In genomic region chr3:95296103-95296469, GRCm38 (mm10) we compare ENCODE assay signal across 9 mouse cellular contexts. TPM values are rescaled to one million over a fixed set of nuclear protein-coding genes. Genes with fewer than 3 reads are reported as not detected.
DNase-seq lines count a peak whose midpoint lies in the region; ATAC-seq lines count a peak whose summit lies in the region.
"Had no signal": no experiment of that assay in that cellular context is flagged by ENCODE, and none has a peak within 500 bp of the region (broad histone marks: within the 10 kb centered on the region; RNA-seq: fewer than 3 reads in every experiment).

No protein-coding gene starts in this region.

- H3K27me3 ChIP-seq in heart, embryonic 11.5 days (ENCODE audit: control insufficient read depth, insufficient read depth, low read length) = no peaks in the 10 kb centered on the region
- H3K27me3 ChIP-seq in limb, embryonic 13.5 days = no peaks in the 10 kb centered on the region
- no peaks in the 10 kb centered on the region for H3K27me3 ChIP-seq in midbrain, embryonic 15.5 days (replicated peaks)

- H3K4me3 ChIP-seq in heart, embryonic 11.5 days (ENCODE audit: low read depth, low read length) = no peak overlapping the region
- no peak overlapping the region for H3K4me3 ChIP-seq in limb, embryonic 13.5 days
- no peak overlapping the region for H3K4me3 ChIP-seq in midbrain, embryonic 15.5 days

- peaks cover 8% of the 10 kb centered on the region for H3K36me3 ChIP-seq in heart, embryonic 11.5 days (ENCODE audit: control insufficient read depth, insufficient read depth, low read length)
- H3K36me3 ChIP-seq in limb, embryonic 13.5 days = peaks cover 61% of the 10 kb centered on the region
- H3K36me3 ChIP-seq in midbrain, embryonic 15.5 days (replicated peaks) = peaks cover 15% of the 10 kb centered on the region

- no peaks in the 10 kb centered on the region for H3K4me1 ChIP-seq in heart, embryonic 11.5 days (ENCODE audit: control insufficient read depth, insufficient read depth, low read length)
- peaks cover 10% of the 10 kb centered on the region; the same call in 1 of the 2 replicates for H3K4me1 ChIP-seq in limb, embryonic 13.5 days
- no peaks in the 10 kb centered on the region for H3K4me1 ChIP-seq in midbrain, embryonic 15.5 days

- H3K9me3 ChIP-seq in heart, embryonic 11.5 days (replicated peaks; ENCODE audit: control insufficient read depth, low read length) = no peaks in the 10 kb centered on the region
- H3K9me3 ChIP-seq in limb, embryonic 13.5 days = no peaks in the 10 kb centered on the region
- no peaks in the 10 kb centered on the region for H3K9me3 ChIP-seq in midbrain, embryonic 15.5 days

- no peak overlapping the region for H3K9ac ChIP-seq in heart, embryonic 11.5 days (ENCODE audit: low read depth, low read length)
- H3K9ac ChIP-seq in limb, embryonic 13.5 days = no peak overlapping the region
- no peak overlapping the region for H3K9ac ChIP-seq in midbrain, embryonic 15.5 days

- peak; percentile 66 for DNase-seq in adrenal gland, postnatal 10 days
- no peak for DNase-seq in adrenal gland, adult 18-20 months (ENCODE audit: low spot score in 2 of 2)
- peak; percentile 28 to 72 for DNase-seq in spleen, postnatal 10 days (ENCODE audit: low spot score in 2 of 2)
- no peak for DNase-seq in spleen, postnatal 36 days (ENCODE audit: low spot score in 2 of 2)
- no peak for DNase-seq in gastrocnemius, postnatal 10 days

- no peak overlapping the region for H3K27ac ChIP-seq in heart, embryonic 11.5 days (ENCODE audit: low read depth, low read length)
- H3K27ac ChIP-seq in limb, embryonic 13.5 days = peak overlapping the region; percentile 28; the same call in 1 of the 2 replicates
- H3K27ac ChIP-seq in midbrain, embryonic 15.5 days = no peak overlapping the region

- 0 out of 2 replicates have a peak overlapping the region, but pooled peaks have one; percentile 6 for H3K4me2 ChIP-seq in heart, embryonic 11.5 days
- no peak overlapping the region for H3K4me2 ChIP-seq in limb, embryonic 13.5 days (replicated peaks)
- H3K4me2 ChIP-seq in midbrain, embryonic 15.5 days = no peak overlapping the region

- ATAC-seq in heart, embryonic 11.5 days (replicated peaks; ENCODE audit: insufficient number of reproducible peaks, low FRiP score, low TSS enrichment) = no peak
- ATAC-seq in limb, embryonic 13.5 days (ENCODE audit: low FRiP score, low read depth) = peak; percentile 66; the same call in 1 of the 2 replicates
- ATAC-seq in midbrain, embryonic 15.5 days (replicated peaks) = 0 out of 2 replicates have a peak, but pooled peaks have one; percentile 30

- WGBS in heart, embryonic 11.5 days (ENCODE audit: insufficient replicate concordance) = 13% methylated on average over 5 of the region's 5 CpGs
- 9% methylated on average over 5 of the region's 5 CpGs for WGBS in limb, embryonic 13.5 days
- WGBS in midbrain, embryonic 15.5 days = 13% methylated on average over 5 of the region's 5 CpGs

RNA-seq across cellular contexts. Expression of gene Anxa9, which starts 10.9 kb away (rescaled TPM):
- total RNA-seq in adrenal gland, postnatal 10 days (2021) = 1 to 10 TPM; 1.1 to 1.3 TPM
- 1 to 10 TPM; 1.4 to 1.7 TPM for total RNA-seq in adrenal gland, adult 18-20 months (2021)
- polyA plus RNA-seq in heart, embryonic 11.5 days (2014; fragmentation: Nextera tagmentation; extraction: Ambion mirVana) = 0.84 and 1.5 TPM in 2 replicates
- 2.0 and 2.5 TPM in 2 replicates for polyA plus RNA-seq in limb, embryonic 13.5 days (2015; fragmentation: Nextera tagmentation; extraction: Ambion mirVana)
- polyA plus RNA-seq in midbrain, embryonic 15.5 days (2015; fragmentation: Nextera tagmentation; extraction: Ambion mirVana) = 0.33 and 0.56 TPM in 2 replicates
- under 1 TPM; 0.27 to 0.63 TPM for total RNA-seq in gastrocnemius, postnatal 10 days (2021)

RNA-seq across cellular contexts. Expression of gene Prune1, which starts 14.2 kb away (rescaled TPM):
- 10 to 100 TPM; 22.2 to 27.9 TPM for total RNA-seq in adrenal gland, postnatal 10 days (2021)
- total RNA-seq in adrenal gland, adult 18-20 months (2021) = 10 to 100 TPM; 20.1 to 21.9 TPM
- polyA plus RNA-seq in heart, embryonic 11.5 days (2014; fragmentation: Nextera tagmentation; extraction: Ambion mirVana) = 24.7 and 32.2 TPM in 2 replicates
- 24.2 and 26.9 TPM in 2 replicates for polyA plus RNA-seq in limb, embryonic 13.5 days (2015; fragmentation: Nextera tagmentation; extraction: Ambion mirVana)
- 67.9 and 76.9 TPM in 2 replicates for polyA plus RNA-seq in midbrain, embryonic 15.5 days (2015; fragmentation: Nextera tagmentation; extraction: Ambion mirVana)
- total RNA-seq in gastrocnemius, postnatal 10 days (2021) = 10 to 100 TPM; 38.1 to 46.8 TPM

RNA-seq across cellular contexts. Expression of gene Mindy1, which starts 14.9 kb away (rescaled TPM):
- 10 to 100 TPM; 71.2 to 78.1 TPM for total RNA-seq in adrenal gland, postnatal 10 days (2021)
- total RNA-seq in adrenal gland, adult 18-20 months (2021) = 100 to 1,000 TPM in 1 of 2 experiments, 10 to 100 TPM in 1; 75.5 to 124 TPM
- polyA plus RNA-seq in heart, embryonic 11.5 days (2014; fragmentation: Nextera tagmentation; extraction: Ambion mirVana) = 24.3 and 25.1 TPM in 2 replicates
- polyA plus RNA-seq in limb, embryonic 13.5 days (2015; fragmentation: Nextera tagmentation; extraction: Ambion mirVana) = 38.1 and 41.2 TPM in 2 replicates
- 43.0 and 43.7 TPM in 2 replicates for polyA plus RNA-seq in midbrain, embryonic 15.5 days (2015; fragmentation: Nextera tagmentation; extraction: Ambion mirVana)
- total RNA-seq in gastrocnemius, postnatal 10 days (2021) = 10 to 100 TPM; 19.8 to 21.7 TPM

RNA-seq across cellular contexts. Expression of gene Cers2, which starts 18.5 kb away (rescaled TPM):
- total RNA-seq in adrenal gland, postnatal 10 days (2021) = 100 to 1,000 TPM; 138 to 147 TPM
- total RNA-seq in adrenal gland, adult 18-20 months (2021) = 100 to 1,000 TPM; 191 to 231 TPM
- polyA plus RNA-seq in heart, embryonic 11.5 days (2014; fragmentation: Nextera tagmentation; extraction: Ambion mirVana) = 117 and 125 TPM in 2 replicates
- 181 and 184 TPM in 2 replicates for polyA plus RNA-seq in limb, embryonic 13.5 days (2015; fragmentation: Nextera tagmentation; extraction: Ambion mirVana)
- polyA plus RNA-seq in midbrain, embryonic 15.5 days (2015; fragmentation: Nextera tagmentation; extraction: Ambion mirVana) = 97.6 and 97.8 TPM in 2 replicates
- 10 to 100 TPM; 42.6 to 51.9 TPM for total RNA-seq in gastrocnemius, postnatal 10 days (2021)

RNA-seq across cellular contexts. Expression of gene Bnipl, which starts 45.1 kb away (rescaled TPM):
- under 1 TPM in 1 of 2 experiments, not detected in 1; 0.42 TPM for total RNA-seq in adrenal gland, postnatal 10 days (2021)
- total RNA-seq in adrenal gland, adult 18-20 months (2021) = not detected
- polyA plus RNA-seq in heart, embryonic 11.5 days (2014; fragmentation: Nextera tagmentation; extraction: Ambion mirVana) = not detected in 2 replicates
- 2.2 and 2.5 TPM in 2 replicates for polyA plus RNA-seq in limb, embryonic 13.5 days (2015; fragmentation: Nextera tagmentation; extraction: Ambion mirVana)
- 0.22 and 0.33 TPM in 2 replicates for polyA plus RNA-seq in midbrain, embryonic 15.5 days (2015; fragmentation: Nextera tagmentation; extraction: Ambion mirVana)
- not detected for total RNA-seq in gastrocnemius, postnatal 10 days (2021)
- polyA plus RNA-seq: heart, embryonic 14.5 days had no signal

Comparison
In these comparisons a context has a peak if more than half of its experiments do, and no peak if none do; other contexts are left out.
1. DNase-seq: peak in adrenal gland, postnatal 10 days (single experiment) and spleen, postnatal 10 days (2 of 2); none in adrenal gland, adult 18-20 months (0 of 2), spleen, postnatal 36 days (0 of 2) and gastrocnemius, postnatal 10 days (single experiment).